Mouse (Mus musculus) brain, adult 2 months (tissue): ENCODE data around the gene Slc8a1.

Experiments
- DNase-seq: peaks from one replicate; pipeline ENCODE4 v3.0.0; 2011; ENCODE audit warnings: low read depth, low spot score

Gene Slc8a1

GRCm38 (mm10) chr17:81669816-81670691, 68.1 kb downstream of the Slc8a1 start:
- peak; percentile 79 for DNase-seq

GRCm38 (mm10) chr17:81669062-81669815, 68.9 kb downstream of the Slc8a1 start:
- DNase-seq: peak; percentile 85

GRCm38 (mm10) chr17:81668466-81668865, 69.7 kb downstream of the Slc8a1 start:
- peak; percentile 53 for DNase-seq

- no peak for DNase-seq
Observed at GRCm38 (mm10) chr17:81667935-81668334, 70.2 kb downstream of the Slc8a1 start.

- peak; percentile 83 for DNase-seq
Observed at GRCm38 (mm10) chr17:81666551-81666950, 71.6 kb downstream of the Slc8a1 start.

- no peak for DNase-seq
Observed at GRCm38 (mm10) chr17:81664916-81665315, 73.3 kb downstream of the Slc8a1 start.

- no peak for DNase-seq
Observed at GRCm38 (mm10) chr17:81657828-81658227, 80.3 kb downstream of the Slc8a1 start.

GRCm38 (mm10) chr17:81654548-81654947, 83.6 kb downstream of the Slc8a1 start:
- no peak for DNase-seq

GRCm38 (mm10) chr17:81652958-81653357, 85.2 kb downstream of the Slc8a1 start:
- DNase-seq: peak; percentile 46

GRCm38 (mm10) chr17:81636822-81637221, 101.4 kb downstream of the Slc8a1 start:
- peak; percentile 48 for DNase-seq

- no peak for DNase-seq
Observed at GRCm38 (mm10) chr17:81630471-81630870, 107.7 kb downstream of the Slc8a1 start.

GRCm38 (mm10) chr17:81621188-81621644, 117.0 kb downstream of the Slc8a1 start:
- peak; percentile 96 for DNase-seq

GRCm38 (mm10) chr17:81618461-81618860, 119.7 kb downstream of the Slc8a1 start:
- peak; percentile 85 for DNase-seq

- DNase-seq: no peak
Observed at GRCm38 (mm10) chr17:81616326-81616725, 121.9 kb downstream of the Slc8a1 start.

GRCm38 (mm10) chr17:81615391-81615790, 122.8 kb downstream of the Slc8a1 start:
- DNase-seq: no peak

- DNase-seq: no peak
Observed at GRCm38 (mm10) chr17:81607515-81607914, 130.7 kb downstream of the Slc8a1 start.

GRCm38 (mm10) chr17:81606084-81606483, 132.1 kb downstream of the Slc8a1 start:
- DNase-seq: no peak

- DNase-seq: no peak
Observed at GRCm38 (mm10) chr17:81605219-81605660, 132.9 kb downstream of the Slc8a1 start.

GRCm38 (mm10) chr17:81599072-81599471, 139.1 kb downstream of the Slc8a1 start:
- no peak for DNase-seq

GRCm38 (mm10) chr17:81589791-81590190, 148.4 kb downstream of the Slc8a1 start:
- no peak for DNase-seq

- peak; percentile 64 for DNase-seq
Observed at GRCm38 (mm10) chr17:81586759-81587158, 151.4 kb downstream of the Slc8a1 start.

- DNase-seq: no peak
Observed at GRCm38 (mm10) chr17:81579728-81580425, 158.3 kb downstream of the Slc8a1 start.
